Mouse (Mus musculus) cerebellum, adult 2 months (tissue): ENCODE data around the gene 3100002H09Rik.

Experiments used
- CTCF ChIP-seq: fragments of 200-500 bp; IDR thresholded peaks from 2 replicates; pipeline ENCODE4 v1.5.1; 2011; ENCODE audit warnings: low read depth, mild to moderate bottlenecking, control low read depth, low read length, moderate library complexity, borderline replicate concordance; ENCODE audit not compliant: insufficient read depth
- POLR2A ChIP-seq: fragments of 200-500 bp; IDR thresholded peaks from 2 replicates; pipeline ENCODE4 v1.6.1; 2011; ENCODE audit warnings: low read length, control low read depth, borderline replicate concordance; ENCODE audit not compliant: insufficient read depth

DNA sequence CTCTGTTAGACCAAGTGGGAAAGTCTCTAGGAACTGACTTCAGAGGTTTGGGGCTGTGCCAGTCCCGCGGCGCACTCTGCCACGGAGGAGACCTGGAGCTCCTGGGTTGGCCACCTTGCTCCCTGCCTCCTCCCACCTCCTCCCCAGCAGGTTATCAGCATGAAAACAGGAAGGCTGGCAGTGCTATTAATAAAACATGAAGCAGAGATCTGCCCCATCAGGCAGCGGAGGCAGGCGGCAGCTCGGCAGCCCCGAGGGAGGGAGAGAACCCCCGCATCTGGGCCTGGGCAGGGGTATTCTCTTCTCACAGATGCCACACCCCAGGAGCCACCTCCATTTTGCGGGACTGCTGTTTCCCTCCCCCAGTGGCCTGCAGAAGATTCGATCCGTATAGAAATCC lies 29.1 kb upstream of the 3100002H09Rik start:
- TF ChIP-seq CTCF (no peak), POLR2A (no peak)
